Mouse (Mus musculus) heart, postnatal 0 days (tissue): Measurements from ENCODE around the gene Phf21a.

Experiments
- CTCF ChIP-seq: IDR thresholded peaks from 2 replicates; pipeline ENCODE4 v1.5.1; 2016; ENCODE audit warnings: antibody characterized with exemption, control low read depth, low read depth
- EP300 ChIP-seq: IDR thresholded peaks from 2 replicates; pipeline ENCODE4 v1.6.1; 2016; ENCODE audit warnings: antibody characterized with exemption, low read depth

DNA sequence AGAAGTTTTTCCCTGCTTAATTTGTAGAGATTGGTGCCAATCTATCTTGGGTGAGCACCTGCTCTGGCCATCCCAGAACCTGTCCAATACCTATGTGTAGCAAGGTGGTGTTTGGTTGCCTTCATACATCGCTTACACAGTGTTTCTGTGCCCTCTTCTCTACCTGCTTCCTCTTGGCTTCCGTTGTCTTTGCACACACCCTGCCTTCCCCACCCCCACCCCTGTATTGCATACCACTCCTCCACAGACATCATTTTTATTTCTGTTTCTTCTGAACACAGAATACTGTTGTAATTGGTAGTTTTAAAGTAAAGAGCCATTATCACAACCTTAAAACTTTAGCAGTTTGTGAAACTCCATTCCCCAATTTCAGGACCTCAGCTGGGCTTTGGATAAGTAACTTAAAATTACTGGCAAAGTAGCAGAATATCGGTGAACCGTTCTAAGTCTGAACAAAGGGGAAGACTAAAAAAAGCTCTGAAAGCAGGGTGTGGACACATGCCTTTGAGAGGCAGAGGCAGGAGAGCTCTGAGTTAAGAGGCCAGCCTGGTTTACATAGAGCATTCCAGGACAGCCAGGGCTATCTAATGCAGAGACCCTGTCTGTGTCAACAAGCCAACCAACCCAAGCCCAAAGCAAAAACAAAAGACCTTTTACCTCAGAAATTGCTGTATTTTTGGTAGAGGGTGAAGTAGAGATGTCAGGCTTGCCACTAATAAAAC is 109.6 kb downstream of the Phf21a start:
- TF ChIP-seq CTCF, result no peak
- TF ChIP-seq EP300, result no peak
